Mouse (Mus musculus) kidney, adult 2 months (tissue): ENCODE results near the gene Olfr204.

Experiments used
- CTCF ChIP-seq: fragments of 200-500 bp; conservative IDR thresholded peaks from 2 replicates; pipeline ENCODE4 v1.5.1; 2011; ENCODE audit warnings: low read depth, mild to moderate bottlenecking, control low read depth, low read length, moderate library complexity, mixed read lengths; ENCODE audit not compliant: insufficient read depth, insufficient read length
- POLR2A ChIP-seq: fragments of 200-500 bp; IDR thresholded peaks from one replicate; pipeline ENCODE4 v1.6.1; 2011; ENCODE audit warnings: low read depth, low read length, control low read depth

DNA sequence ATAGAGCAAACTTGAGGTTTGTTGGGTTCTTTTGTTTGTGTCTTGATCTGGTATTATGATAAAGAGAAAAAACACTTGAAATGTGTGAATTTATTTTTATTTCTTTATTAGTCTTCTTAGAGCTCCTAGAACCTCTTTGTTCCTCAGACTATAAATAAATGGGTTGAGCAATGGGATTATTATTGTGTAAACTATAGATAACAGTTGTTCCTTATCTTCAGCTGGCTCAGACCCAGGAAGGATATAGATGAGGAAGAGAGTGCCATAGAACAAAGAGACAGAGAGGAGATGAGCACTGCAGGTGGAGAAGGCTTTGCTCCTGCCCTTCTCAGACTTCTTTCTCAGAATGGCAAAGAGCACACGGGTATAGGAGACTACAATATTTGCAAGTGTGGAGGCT lies 34.6 kb downstream of the Olfr204 start:
- TF ChIP-seq CTCF (no peak), POLR2A (no peak)
